Mouse (Mus musculus): ENCODE data around the gene Htr3b. TPM values are rescaled to one million over a fixed set of nuclear protein-coding genes. Genes with fewer than 3 reads are reported as not detected.
A peak's percentile ranks its signal among the peaks of the same experiment; 100 is the strongest.
"Not testable (repeated sequence)": the region's sequence is repeated elsewhere in the genome, so short reads cannot be mapped to it uniquely, and the experiment has no call there.

Htr3b gene
- polyA plus RNA-seq, 1 experiment from 2014 or later, result 0.30 TPM

DNA sequence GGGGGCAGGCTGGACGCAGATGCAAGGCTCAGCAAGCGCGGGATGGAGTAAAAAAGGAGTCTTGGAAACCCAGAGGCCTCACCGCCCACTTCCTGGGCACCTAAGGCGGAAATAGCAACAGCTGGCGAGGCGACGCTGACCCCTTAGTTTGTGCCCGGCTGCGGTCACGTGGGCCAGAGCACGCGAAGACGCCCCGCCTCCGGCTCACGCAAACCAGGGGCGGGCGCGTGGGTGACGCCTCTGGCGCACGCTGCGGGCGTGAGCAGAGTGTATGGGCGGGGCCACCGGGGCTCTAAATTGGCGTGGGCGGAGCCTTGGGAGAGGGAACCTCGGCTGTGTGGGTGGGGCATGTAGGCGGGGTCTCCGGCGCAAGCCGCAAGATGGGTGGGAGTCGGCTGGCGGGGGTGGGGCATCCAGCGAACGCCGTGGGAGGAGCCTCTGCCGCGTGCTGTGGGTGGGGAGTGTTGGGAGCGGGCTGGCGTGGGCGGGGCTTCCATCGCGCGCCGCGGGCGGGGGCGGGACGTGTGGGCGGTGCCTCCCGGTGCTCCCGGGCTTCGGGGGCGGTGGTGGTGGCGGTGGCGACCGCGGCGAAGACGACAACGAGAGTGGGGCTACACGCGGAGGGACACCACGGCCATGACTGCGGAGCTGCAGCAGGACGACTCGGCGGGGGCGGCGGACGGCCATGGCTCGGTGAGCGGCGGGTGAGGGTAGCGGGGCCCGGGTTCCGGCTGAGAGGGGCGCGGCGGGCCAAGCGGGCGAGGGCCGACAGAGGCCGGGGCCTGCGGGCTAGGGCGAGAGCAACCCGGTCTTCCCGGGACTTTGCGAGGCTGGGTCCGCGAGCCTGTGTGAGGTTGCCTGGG is 20.3 kb upstream of the Htr3b start, which contains the start of gene Usp28:
Gene Usp28 (plus strand): TSS at position 531 of the 863 bp plus-strand sequence.
- Histone ChIP-seq H3K9ac (ENCODE audit: low read length) (peak within 1 kb of the TSS; percentile 84), H3K27me3 (ENCODE audit: control insufficient read depth, insufficient read depth, low read length) (no peaks in the 10 kb centered on the region), H3K9me3 (replicated peaks; ENCODE audit: control insufficient read depth, low read length) (no peaks in the 10 kb centered on the region), H3K27ac (ENCODE audit: low read length) (peak within 1 kb of the TSS; percentile 88), H3K4me2 (ENCODE audit: low read depth, low read length) (peak within 1 kb of the TSS; percentile 88), H3K4me3 (replicated peaks; ENCODE audit: low read length) (peak within 1 kb of the TSS; percentile 81), H3K36me3 (ENCODE audit: control insufficient read depth, insufficient read depth, low read length) (no peaks in the 10 kb centered on the region), H3K4me1 (ENCODE audit: control insufficient read depth, insufficient read depth, low read length) (peaks cover 13% of the 10 kb centered on the region; the same call in 1 of the 2 replicates)
- WGBS, result under 1% methylated on average over 90 of the region's 94 CpGs
- peak; percentile 97 for ATAC-seq (ENCODE audit: insufficient read depth, low FRiP score)

DNA sequence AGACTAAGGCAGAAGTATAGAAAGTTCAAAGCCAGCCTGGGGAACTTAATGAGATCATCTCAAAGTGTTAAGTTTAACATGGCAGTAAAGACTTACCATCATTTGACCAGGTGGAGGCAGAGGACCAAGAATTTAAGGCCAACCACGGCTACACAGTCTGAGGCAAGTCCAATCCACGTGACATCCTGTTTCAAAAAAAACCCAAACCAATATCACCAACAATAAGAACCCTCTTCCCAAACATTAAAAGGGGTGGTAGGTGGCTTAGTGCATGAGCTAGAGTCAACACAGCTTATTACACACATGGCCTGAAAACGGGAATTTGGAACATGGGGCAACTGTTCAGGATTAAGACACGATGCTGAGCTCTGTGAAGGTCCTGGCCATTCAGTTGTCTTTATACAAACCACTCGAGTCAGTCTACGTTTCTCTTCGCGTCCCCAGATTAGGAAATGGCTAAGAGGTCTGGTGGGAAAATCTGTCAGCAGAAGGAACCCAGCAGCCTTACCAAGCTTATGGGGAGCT is 19.6 kb upstream of the Htr3b start:
- peaks cover 13% of the 10 kb centered on the region; the same call in 1 of the 2 replicates for H3K4me1 ChIP-seq (ENCODE audit: control insufficient read depth, insufficient read depth, low read length)
- no peaks in the 10 kb centered on the region for H3K36me3 ChIP-seq (ENCODE audit: control insufficient read depth, insufficient read depth, low read length)
- peak overlapping the region; percentile 63 for H3K4me2 ChIP-seq (ENCODE audit: low read depth, low read length)
- WGBS, result 17% methylated on average over 8 of the region's 8 CpGs
- H3K27me3 ChIP-seq (ENCODE audit: control insufficient read depth, insufficient read depth, low read length), result no peaks in the 10 kb centered on the region
- H3K9me3 ChIP-seq (replicated peaks; ENCODE audit: control insufficient read depth, low read length), result no peaks in the 10 kb centered on the region
- H3K9ac ChIP-seq (ENCODE audit: low read length), result peak overlapping the region; percentile 84
- H3K27ac ChIP-seq (ENCODE audit: low read length), result peak overlapping the region; percentile 88
- no peak for ATAC-seq (ENCODE audit: insufficient read depth, low FRiP score)
- peak overlapping the region; percentile 58 for H3K4me3 ChIP-seq (replicated peaks; ENCODE audit: low read length)

DNA sequence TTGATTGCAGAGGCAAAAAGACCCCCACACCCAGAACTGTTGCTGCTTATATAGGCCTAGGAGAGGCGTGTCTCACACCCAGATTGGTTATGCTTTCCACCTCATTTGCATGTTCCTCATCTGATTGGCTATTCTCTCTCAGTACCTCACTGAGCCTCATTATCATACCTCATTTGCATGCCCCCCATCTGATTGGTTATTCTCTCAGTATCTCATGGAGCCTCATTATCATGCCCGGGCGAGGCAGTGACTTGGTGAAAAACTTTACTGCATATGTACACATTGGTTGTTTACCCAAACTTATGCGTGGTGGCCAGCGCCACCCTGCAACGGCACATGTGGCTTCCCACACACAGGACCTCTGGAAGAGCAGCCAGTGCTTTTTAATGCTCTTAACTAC is 19.0 kb upstream of the Htr3b start:
- peaks cover 13% of the 10 kb centered on the region; the same call in 1 of the 2 replicates for H3K4me1 ChIP-seq (ENCODE audit: control insufficient read depth, insufficient read depth, low read length)
- not testable (repeated sequence) for H3K9ac ChIP-seq (ENCODE audit: low read length); H3K9me3 ChIP-seq (replicated peaks; ENCODE audit: control insufficient read depth, low read length); H3K4me3 ChIP-seq (replicated peaks; ENCODE audit: low read length); H3K36me3 ChIP-seq (ENCODE audit: control insufficient read depth, insufficient read depth, low read length); H3K27me3 ChIP-seq (ENCODE audit: control insufficient read depth, insufficient read depth, low read length); H3K27ac ChIP-seq (ENCODE audit: low read length); ATAC-seq (ENCODE audit: insufficient read depth, low FRiP score); H3K4me2 ChIP-seq (ENCODE audit: low read depth, low read length)
- WGBS, result 88% methylated on average over 6 of the region's 6 CpGs

DNA sequence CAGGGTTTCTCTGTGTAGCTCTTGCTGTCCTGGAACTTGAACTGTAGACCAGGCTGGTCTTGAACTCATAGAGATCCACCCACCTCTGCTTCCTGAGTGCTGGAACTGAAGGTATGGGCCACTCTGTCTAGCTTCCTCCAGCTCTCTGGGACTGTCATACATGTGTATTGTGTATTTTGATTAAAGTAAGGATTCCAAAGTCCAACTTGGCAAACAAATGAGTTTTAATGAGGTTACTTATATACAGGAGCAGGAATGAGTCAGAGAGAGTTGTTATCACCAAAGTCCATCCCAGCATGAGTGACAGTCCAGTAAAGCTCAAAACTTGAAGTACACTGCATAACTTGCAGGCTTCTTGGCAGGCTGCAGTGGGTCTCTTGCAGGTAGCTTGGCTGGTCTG is 17.0 kb upstream of the Htr3b start:
- no peak overlapping the region for H3K27ac ChIP-seq (ENCODE audit: low read length)
- H3K4me2 ChIP-seq (ENCODE audit: low read depth, low read length), result no peak overlapping the region
- no peak overlapping the region for H3K9ac ChIP-seq (ENCODE audit: low read length)
- H3K27me3 ChIP-seq (ENCODE audit: control insufficient read depth, insufficient read depth, low read length), result no peaks in the 10 kb centered on the region
- H3K4me1 ChIP-seq (ENCODE audit: control insufficient read depth, insufficient read depth, low read length), result 0 out of 2 replicates have a peak, but pooled peaks cover 3% of the 10 kb centered on the region
- H3K9me3 ChIP-seq (replicated peaks; ENCODE audit: control insufficient read depth, low read length), result no peaks in the 10 kb centered on the region
- no peak for ATAC-seq (ENCODE audit: insufficient read depth, low FRiP score)
- H3K36me3 ChIP-seq (ENCODE audit: control insufficient read depth, insufficient read depth, low read length), result no peaks in the 10 kb centered on the region
- H3K4me3 ChIP-seq (replicated peaks; ENCODE audit: low read length), result no peak overlapping the region

DNA sequence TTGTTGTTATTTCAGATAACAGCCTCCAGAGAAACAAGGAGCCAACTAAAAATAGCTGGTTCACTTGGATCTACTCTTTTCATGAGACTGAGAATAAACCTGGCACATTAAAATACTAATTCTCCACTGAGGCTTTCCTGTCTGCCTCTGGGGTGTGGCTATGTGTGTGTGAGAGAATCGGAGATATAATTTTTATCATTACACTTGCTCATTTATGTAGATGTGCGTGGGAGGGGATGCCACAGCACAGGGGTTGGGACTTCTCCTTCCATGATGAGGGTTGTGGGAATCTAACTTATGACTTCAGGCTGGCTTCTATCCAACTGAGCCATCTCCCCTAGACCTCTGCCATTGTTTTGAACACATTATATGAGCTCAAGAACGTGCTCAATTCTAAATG is 16.0 kb upstream of the Htr3b start:
- no peak for ATAC-seq (ENCODE audit: insufficient read depth, low FRiP score)
- no peaks in the 10 kb centered on the region for H3K4me1 ChIP-seq (ENCODE audit: control insufficient read depth, insufficient read depth, low read length)
- H3K4me2 ChIP-seq (ENCODE audit: low read depth, low read length), result no peak overlapping the region
- no peaks in the 10 kb centered on the region for H3K36me3 ChIP-seq (ENCODE audit: control insufficient read depth, insufficient read depth, low read length)
- H3K9ac ChIP-seq (ENCODE audit: low read length), result no peak overlapping the region
- no peak overlapping the region for H3K4me3 ChIP-seq (replicated peaks; ENCODE audit: low read length)
- H3K27ac ChIP-seq (ENCODE audit: low read length), result no peak overlapping the region
- no peaks in the 10 kb centered on the region for H3K9me3 ChIP-seq (replicated peaks; ENCODE audit: control insufficient read depth, low read length)
- no peaks in the 10 kb centered on the region for H3K27me3 ChIP-seq (ENCODE audit: control insufficient read depth, insufficient read depth, low read length)
- WGBS, result 76% methylated on average over 3 of the region's 3 CpGs

DNA sequence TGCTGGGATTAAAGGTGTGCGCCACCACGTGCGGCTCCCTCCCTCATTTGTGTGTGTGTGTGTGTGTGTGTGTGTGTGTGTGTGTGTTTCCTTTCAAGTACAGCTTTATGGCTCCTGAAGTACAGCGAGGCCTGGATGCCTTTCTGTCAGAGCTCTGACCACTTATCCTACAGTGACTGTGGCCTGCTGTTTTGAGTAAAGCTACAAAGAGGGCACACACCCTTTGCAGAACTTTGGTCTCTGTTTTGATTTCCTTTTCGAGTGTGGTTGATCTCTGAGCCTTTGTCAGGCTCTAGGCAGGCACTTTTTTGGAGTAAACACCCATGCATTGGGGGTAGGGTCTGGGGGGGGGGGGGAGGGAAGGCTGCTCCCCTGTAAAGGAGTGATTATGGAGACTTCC is 15.6 kb upstream of the Htr3b start:
- H3K4me1 ChIP-seq (ENCODE audit: control insufficient read depth, insufficient read depth, low read length), result no peaks in the 10 kb centered on the region
- H3K36me3 ChIP-seq (ENCODE audit: control insufficient read depth, insufficient read depth, low read length), result no peaks in the 10 kb centered on the region
- no peak for ATAC-seq (ENCODE audit: insufficient read depth, low FRiP score)
- H3K27me3 ChIP-seq (ENCODE audit: control insufficient read depth, insufficient read depth, low read length), result no peaks in the 10 kb centered on the region
- no peak overlapping the region for H3K27ac ChIP-seq (ENCODE audit: low read length)
- no peak overlapping the region for H3K4me3 ChIP-seq (replicated peaks; ENCODE audit: low read length)
- 76% methylated on average over 5 of the region's 5 CpGs for WGBS
- no peak overlapping the region for H3K9ac ChIP-seq (ENCODE audit: low read length)
- no peak overlapping the region for H3K4me2 ChIP-seq (ENCODE audit: low read depth, low read length)
- H3K9me3 ChIP-seq (replicated peaks; ENCODE audit: control insufficient read depth, low read length), result no peaks in the 10 kb centered on the region

DNA sequence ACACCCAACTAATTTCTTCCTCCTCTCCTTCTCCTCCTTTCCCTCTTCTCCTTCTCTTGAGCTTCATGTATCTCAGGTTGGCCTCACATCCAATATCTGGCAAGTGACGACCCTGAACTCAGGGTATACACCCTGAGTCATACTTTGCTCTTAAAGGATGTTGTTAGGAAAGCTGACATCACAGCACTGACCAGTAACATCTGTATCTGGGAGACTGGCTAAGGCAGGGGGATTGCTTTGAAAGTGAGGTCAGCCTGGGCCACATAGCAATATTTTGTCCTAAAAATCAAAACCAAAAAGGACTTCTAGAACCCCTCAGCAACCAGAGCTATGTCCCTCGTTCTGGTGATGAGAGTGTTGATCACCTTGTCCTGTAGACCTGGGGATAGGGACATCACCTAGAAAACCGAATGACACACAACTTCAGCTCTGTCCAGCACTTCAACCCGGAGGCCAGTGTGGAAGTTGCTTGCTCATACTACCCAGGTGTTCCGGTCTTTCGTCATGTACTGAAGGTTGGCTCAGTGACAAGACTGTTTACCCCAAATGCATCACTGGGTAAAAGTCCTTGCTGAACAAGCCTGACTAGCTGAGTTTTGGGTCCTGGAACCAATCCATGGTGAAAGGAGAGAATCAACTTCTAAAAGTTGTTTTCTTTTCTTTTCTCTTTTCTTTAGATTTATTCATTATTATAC is 12.0 kb upstream of the Htr3b start:
- H3K9me3 ChIP-seq (replicated peaks; ENCODE audit: control insufficient read depth, low read length), result no peaks in the 10 kb centered on the region
- H3K4me3 ChIP-seq (replicated peaks; ENCODE audit: low read length), result no peak overlapping the region
- no peaks in the 10 kb centered on the region for H3K27me3 ChIP-seq (ENCODE audit: control insufficient read depth, insufficient read depth, low read length)
- WGBS, result 71% methylated on average over 6 of the region's 6 CpGs
- H3K4me1 ChIP-seq (ENCODE audit: control insufficient read depth, insufficient read depth, low read length), result no peaks in the 10 kb centered on the region
- no peak for ATAC-seq (ENCODE audit: insufficient read depth, low FRiP score)
- no peaks in the 10 kb centered on the region for H3K36me3 ChIP-seq (ENCODE audit: control insufficient read depth, insufficient read depth, low read length)
- H3K27ac ChIP-seq (ENCODE audit: low read length), result no peak overlapping the region
- no peak overlapping the region for H3K9ac ChIP-seq (ENCODE audit: low read length)
- no peak overlapping the region for H3K4me2 ChIP-seq (ENCODE audit: low read depth, low read length)

DNA sequence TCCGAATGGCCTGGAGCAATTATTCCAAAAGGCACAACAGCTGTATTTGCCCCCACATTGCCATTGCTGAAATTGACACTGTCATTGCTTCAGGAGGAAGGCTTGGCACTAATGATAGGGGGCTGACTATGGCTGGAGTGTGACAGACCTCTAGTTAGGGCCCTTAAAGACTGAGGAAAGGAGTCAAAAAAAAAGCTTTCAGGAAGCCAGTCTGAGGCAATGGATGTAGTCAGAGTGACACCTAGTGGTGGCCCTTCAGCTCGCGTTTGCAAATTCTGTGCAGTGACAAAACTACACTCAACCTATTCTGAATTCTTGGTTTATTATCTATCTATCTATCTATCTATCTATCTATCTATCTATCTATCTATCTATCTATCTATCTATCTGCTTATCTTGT is 7.7 kb upstream of the Htr3b start:
- Histone ChIP-seq H3K4me3 (replicated peaks; ENCODE audit: low read length) (no peak overlapping the region), H3K9me3 (replicated peaks; ENCODE audit: control insufficient read depth, low read length) (no peaks in the 10 kb centered on the region), H3K27me3 (ENCODE audit: control insufficient read depth, insufficient read depth, low read length) (no peaks in the 10 kb centered on the region), H3K4me1 (ENCODE audit: control insufficient read depth, insufficient read depth, low read length) (no peaks in the 10 kb centered on the region), H3K9ac (ENCODE audit: low read length) (no peak overlapping the region), H3K36me3 (ENCODE audit: control insufficient read depth, insufficient read depth, low read length) (no peaks in the 10 kb centered on the region), H3K4me2 (ENCODE audit: low read depth, low read length) (no peak overlapping the region), H3K27ac (ENCODE audit: low read length) (no peak overlapping the region)
- no peak for ATAC-seq (ENCODE audit: insufficient read depth, low FRiP score)
- 31% methylated on average over 3 of the region's 3 CpGs for WGBS

DNA sequence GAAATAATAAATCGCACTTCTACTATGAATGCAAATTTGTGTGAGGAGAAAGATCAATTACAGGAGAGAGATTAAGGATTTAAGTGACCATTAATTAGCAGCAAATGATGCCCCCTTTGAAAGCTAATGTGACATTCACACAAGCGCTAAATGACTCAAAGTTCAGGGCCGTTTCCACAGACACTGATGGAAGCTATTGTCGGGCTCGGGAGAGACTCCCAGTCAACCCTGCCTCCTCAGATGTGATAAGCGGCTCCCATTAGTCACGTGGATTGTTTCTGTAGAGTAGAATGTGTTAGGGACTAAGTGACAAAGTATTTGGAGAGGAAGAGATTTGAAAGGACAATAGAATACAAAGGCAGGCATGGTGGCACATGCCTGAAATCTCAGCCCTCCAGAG is 2.7 kb downstream of the Htr3b start:
- no peaks in the 10 kb centered on the region for H3K9me3 ChIP-seq (replicated peaks; ENCODE audit: control insufficient read depth, low read length)
- H3K4me2 ChIP-seq (ENCODE audit: low read depth, low read length), result no peak overlapping the region
- no peaks in the 10 kb centered on the region for H3K4me1 ChIP-seq (ENCODE audit: control insufficient read depth, insufficient read depth, low read length)
- no peak for ATAC-seq (ENCODE audit: insufficient read depth, low FRiP score)
- no peak overlapping the region for H3K9ac ChIP-seq (ENCODE audit: low read length)
- no peak overlapping the region for H3K4me3 ChIP-seq (replicated peaks; ENCODE audit: low read length)
- no peaks in the 10 kb centered on the region for H3K36me3 ChIP-seq (ENCODE audit: control insufficient read depth, insufficient read depth, low read length)
- no peaks in the 10 kb centered on the region for H3K27me3 ChIP-seq (ENCODE audit: control insufficient read depth, insufficient read depth, low read length)
- 28% methylated on average over 7 of the region's 7 CpGs for WGBS
- no peak overlapping the region for H3K27ac ChIP-seq (ENCODE audit: low read length)

Data from stomach, embryonic 16.5 days (tissue).